Mouse (Mus musculus) erythroblast, embryonic 14.5 days (primary cell): ENCODE results near the gene Mat2a. TPM values are rescaled to one million over a fixed set of nuclear protein-coding genes. Genes with fewer than 3 reads are reported as not detected.
A peak's percentile ranks its signal among the peaks of the same experiment; 100 is the strongest.

ENCODE experiments used
- H3K27me3 ChIP-seq: 2 replicates; pipeline ENCODE4 v1.6.1; 2012; ENCODE audit warnings: inconsistent platforms; ENCODE audit not compliant: control insufficient read depth
- H3K36me3 ChIP-seq: 2 replicates; pipeline ENCODE4 v1.6.1; 2012; ENCODE audit warnings: mild to moderate bottlenecking, inconsistent platforms; ENCODE audit not compliant: control insufficient read depth
- H3K4me1 ChIP-seq: 2 replicates; pipeline ENCODE4 v1.6.1; 2012; ENCODE audit warnings: inconsistent platforms; ENCODE audit not compliant: control insufficient read depth
- H3K4me3 ChIP-seq: replicated peaks from 2 replicates; pipeline ENCODE3; 2012; ENCODE audit warnings: moderate library complexity, mild to moderate bottlenecking, inconsistent platforms
- H3K9me3 ChIP-seq: 2 replicates; pipeline ENCODE4 v1.6.1; 2012; ENCODE audit warnings: low read length, inconsistent platforms, mixed read lengths; ENCODE audit not compliant: control insufficient read depth
- GATA1 ChIP-seq: IDR thresholded peaks from 2 replicates; pipeline ENCODE4 v1.6.1; 2012; ENCODE audit warnings: low read length, inconsistent platforms, mixed read lengths
- TAL1 ChIP-seq: IDR thresholded peaks from 3 replicates; pipeline ENCODE4 v1.6.1; 2012; ENCODE audit warnings: low read length, inconsistent platforms, mixed read lengths
- polyA plus RNA-seq: library from polyadenylated mRNA; stranded (reverse); fragments of >175 nt; gene quantifications from 2 replicates; pipeline ENCODE4 v1.2.3, GENCODE M21; 2012

The Mat2a gene
- polyA plus RNA-seq, 1 experiment, result 2.0 TPM

DNA sequence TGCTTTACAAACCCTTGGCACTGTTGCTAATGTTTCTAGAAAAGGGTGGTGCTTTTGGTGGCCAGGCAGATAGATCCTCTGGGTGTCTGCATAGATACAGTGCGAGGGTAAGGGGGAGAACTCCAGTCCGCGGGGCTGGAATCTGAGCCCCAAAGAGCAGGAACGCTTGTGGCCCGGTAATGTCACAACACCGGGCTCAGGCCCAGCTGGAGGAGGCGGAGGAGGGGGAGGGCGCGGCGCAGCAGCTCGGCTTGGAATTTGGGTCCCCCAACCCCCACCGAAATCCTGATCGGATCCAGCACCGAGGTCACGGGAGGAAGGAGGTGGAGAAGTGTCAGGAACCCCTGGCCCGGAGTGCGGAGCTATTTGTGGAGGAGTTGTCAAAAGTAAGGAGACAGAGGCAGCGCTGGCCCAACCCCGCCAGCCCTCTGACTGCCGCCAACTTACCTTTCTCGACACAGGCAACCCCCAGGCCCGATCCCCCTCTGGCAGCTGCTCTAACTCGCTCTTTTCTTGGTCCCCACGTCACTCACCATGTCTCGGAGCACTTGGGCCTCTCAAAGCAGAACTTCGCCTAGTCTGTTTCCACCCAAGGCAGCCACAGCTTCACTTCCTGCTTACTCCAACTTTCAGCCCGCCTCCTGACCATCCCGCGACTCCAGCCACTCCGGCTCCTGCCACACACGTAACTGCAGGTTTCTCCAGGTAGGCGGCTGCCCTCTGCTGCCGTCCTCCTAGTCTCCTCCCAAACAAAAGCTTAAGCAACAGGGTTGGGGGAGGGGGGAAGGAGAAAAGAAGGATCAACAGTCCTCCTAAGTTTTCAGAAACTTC is 49.2 kb downstream of the Mat2a start, which contains the start of gene Vamp8:
Vamp8 (minus strand) TSS at position 763 of the 831 bp plus-strand sequence.
- Histone ChIP-seq H3K4me1 (peaks cover 72% of the 10 kb centered on the region), H3K9me3 (no peaks in the 10 kb centered on the region), H3K27me3 (no peaks in the 10 kb centered on the region), H3K36me3 (peaks cover 77% of the 10 kb centered on the region), H3K4me3 (peak within 1 kb of the TSS; percentile 82)
- TF ChIP-seq TAL1 (no peak), GATA1 (no peak)

DNA sequence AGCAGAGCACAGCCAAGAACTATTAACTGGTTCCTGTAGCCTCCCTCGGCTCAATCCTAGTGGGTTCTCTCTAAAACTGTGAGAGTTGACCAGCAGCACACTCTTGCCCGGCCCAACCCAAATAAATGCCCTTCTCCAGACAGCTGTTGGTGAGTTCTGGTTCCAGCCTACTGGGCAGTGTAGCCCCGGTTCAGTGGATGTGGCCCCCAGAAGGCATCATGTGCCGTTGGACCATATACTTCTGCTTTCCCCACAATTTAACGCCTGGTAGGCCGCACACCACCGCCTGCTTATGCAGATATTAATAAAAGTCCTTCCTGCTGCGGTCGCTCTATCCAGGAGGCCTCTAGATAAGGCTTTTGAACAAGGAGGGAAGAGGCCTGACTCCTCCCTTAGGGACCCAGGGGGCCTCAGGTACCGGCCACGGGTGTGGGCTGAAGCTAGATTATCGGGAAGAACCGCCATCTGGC is 49.9 kb downstream of the Mat2a start:
- TF ChIP-seq GATA1, result peak; percentile 94
- peak; percentile 82 for TF ChIP-seq TAL1
- Histone ChIP-seq H3K27me3 (no peaks in the 10 kb centered on the region), H3K4me1 (peaks cover 76% of the 10 kb centered on the region), H3K36me3 (peaks cover 77% of the 10 kb centered on the region), H3K9me3 (no peaks in the 10 kb centered on the region), H3K4me3 (peak overlapping the region; percentile 82)

GRCm38 (mm10) chr6:72388791-72389329 is 50.5 kb downstream of the Mat2a start:
- H3K4me3 ChIP-seq, result peak overlapping the region; percentile 82
- H3K4me1 ChIP-seq, result peaks cover 77% of the 10 kb centered on the region
- no peaks in the 10 kb centered on the region for H3K9me3 ChIP-seq
- peaks cover 77% of the 10 kb centered on the region for H3K36me3 ChIP-seq
- H3K27me3 ChIP-seq, result no peaks in the 10 kb centered on the region
- no peak for TF ChIP-seq TAL1
- no peak for TF ChIP-seq GATA1

DNA sequence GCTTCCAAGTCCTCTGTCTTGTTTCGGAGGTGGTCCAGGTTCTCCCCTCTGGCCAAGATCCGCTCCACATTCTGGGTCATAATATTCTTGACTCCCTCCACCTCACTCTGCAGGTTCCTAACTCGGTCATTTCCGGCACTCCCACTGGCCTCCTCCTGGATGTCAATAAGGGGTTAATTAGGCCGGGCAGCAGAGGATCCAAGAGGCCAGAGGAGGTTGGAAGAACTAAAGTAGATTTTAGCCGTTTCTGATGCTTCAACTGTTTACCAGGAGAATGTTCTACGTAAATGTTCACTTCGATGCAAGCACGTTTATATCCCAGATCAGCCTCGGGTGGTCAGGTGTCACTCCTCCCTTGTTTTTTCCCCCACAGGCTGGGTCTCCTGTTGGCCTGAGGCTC is 51.1 kb downstream of the Mat2a start:
- Histone ChIP-seq H3K4me1 (peaks cover 79% of the 10 kb centered on the region), H3K27me3 (no peaks in the 10 kb centered on the region), H3K9me3 (no peaks in the 10 kb centered on the region), H3K36me3 (peaks cover 77% of the 10 kb centered on the region), H3K4me3 (peak overlapping the region; percentile 82)
- TF ChIP-seq TAL1 (no peak), GATA1 (no peak)

DNA sequence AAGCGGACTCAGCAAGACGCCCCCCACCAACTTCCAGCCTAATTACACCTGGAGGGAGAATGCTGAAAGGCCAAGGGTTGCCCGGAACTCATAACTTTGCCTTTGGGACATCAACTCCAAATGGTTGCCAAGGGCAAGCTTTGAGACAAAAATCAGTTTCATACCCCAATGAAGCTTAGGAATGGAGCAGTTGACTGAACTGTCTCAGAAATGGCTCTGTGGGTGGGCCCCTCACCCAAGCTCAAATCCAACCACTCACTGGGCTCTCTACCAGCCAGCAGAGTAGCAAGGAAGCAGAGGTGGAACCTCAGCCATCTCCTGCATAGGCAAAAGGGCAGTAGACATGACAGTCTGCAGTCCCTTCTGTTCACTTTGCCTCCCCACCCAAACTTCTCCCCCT is 51.5 kb downstream of the Mat2a start:
- H3K36me3 ChIP-seq, result peaks cover 77% of the 10 kb centered on the region
- H3K4me3 ChIP-seq, result peak overlapping the region; percentile 82
- no peaks in the 10 kb centered on the region for H3K27me3 ChIP-seq
- peaks cover 79% of the 10 kb centered on the region for H3K4me1 ChIP-seq
- H3K9me3 ChIP-seq, result no peaks in the 10 kb centered on the region
- TF ChIP-seq TAL1 (no peak), GATA1 (no peak)

- H3K36me3 ChIP-seq, result peaks cover 73% of the 10 kb centered on the region
- H3K4me1 ChIP-seq, result peaks cover 81% of the 10 kb centered on the region
- no peak overlapping the region for H3K4me3 ChIP-seq
- no peaks in the 10 kb centered on the region for H3K27me3 ChIP-seq
- H3K9me3 ChIP-seq, result no peaks in the 10 kb centered on the region
- no peak for TF ChIP-seq GATA1
- no peak for TF ChIP-seq TAL1
Measured at GRCm38 (mm10) chr6:72386561-72386960, 52.8 kb downstream of the Mat2a start.

GRCm38 (mm10) chr6:72385258-72385657 is 54.1 kb downstream of the Mat2a start:
- Histone ChIP-seq H3K4me3 (no peak overlapping the region), H3K4me1 (peaks cover 88% of the 10 kb centered on the region), H3K9me3 (no peaks in the 10 kb centered on the region), H3K27me3 (no peaks in the 10 kb centered on the region), H3K36me3 (peaks cover 73% of the 10 kb centered on the region)
- no peak for TF ChIP-seq GATA1
- TF ChIP-seq TAL1, result no peak

DNA sequence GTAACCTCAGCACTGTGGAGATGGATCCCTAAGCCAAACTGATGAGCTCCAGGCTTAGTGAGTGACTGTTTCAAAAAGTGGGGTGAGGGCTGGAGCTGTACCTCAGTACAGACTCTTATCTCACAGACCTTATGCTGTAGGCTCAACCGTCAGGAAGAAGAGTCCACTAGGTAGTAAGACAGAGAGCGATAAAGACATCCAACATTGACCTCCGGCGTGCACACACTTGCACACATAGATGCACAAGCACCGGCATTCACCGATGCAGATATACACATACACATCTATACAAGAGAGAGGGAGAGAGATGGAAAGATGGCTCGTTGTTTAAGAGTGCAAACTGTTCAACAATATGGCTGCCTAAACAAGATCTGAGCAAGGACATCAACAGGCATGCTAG is 55.4 kb downstream of the Mat2a start:
- Histone ChIP-seq H3K4me3 (peak overlapping the region; percentile 20), H3K36me3 (peaks cover 67% of the 10 kb centered on the region), H3K4me1 (peaks cover 95% of the 10 kb centered on the region), H3K9me3 (no peaks in the 10 kb centered on the region), H3K27me3 (no peaks in the 10 kb centered on the region)
- TF ChIP-seq GATA1 (peak; percentile 81), TAL1 (peak; percentile 80)

DNA sequence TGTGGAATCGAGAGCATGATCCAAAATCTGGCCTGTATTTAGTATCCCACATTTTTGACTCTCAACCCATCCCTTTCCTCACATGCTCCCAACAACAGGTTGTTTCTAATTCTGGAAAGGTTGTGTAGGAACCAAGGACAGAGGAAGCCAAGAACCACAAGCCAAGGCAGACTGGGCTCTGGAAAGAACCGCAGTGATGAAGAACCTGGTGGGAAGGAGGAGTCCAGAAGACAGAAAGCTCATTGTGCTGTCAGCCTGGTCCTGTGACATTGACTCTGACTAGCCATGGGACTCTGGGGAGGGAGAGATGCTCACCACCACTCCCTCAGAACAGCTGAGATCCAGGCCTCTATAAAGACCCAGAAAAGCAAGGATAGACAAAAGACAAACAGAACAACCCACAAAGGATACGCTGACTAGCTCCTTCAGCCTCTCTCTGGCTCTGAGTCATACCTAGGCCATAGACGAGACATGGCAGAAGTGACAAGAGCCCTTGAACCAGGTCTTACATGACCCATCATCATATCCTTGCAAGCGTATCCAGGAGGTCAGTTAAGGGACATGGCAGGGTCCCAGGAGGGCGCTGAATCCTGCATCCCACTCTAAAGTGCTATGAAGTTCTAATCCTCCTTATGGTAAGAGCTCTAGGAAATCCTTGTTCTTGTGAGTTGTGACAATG is 56.1 kb downstream of the Mat2a start:
- H3K4me3 ChIP-seq, result peak overlapping the region; percentile 20
- H3K4me1 ChIP-seq, result peaks cover 95% of the 10 kb centered on the region
- peaks cover 66% of the 10 kb centered on the region for H3K36me3 ChIP-seq
- H3K27me3 ChIP-seq, result no peaks in the 10 kb centered on the region
- TF ChIP-seq TAL1 (no peak), GATA1 (no peak)
- no peaks in the 10 kb centered on the region for H3K9me3 ChIP-seq

Other genes starting within 250 kb of the Mat2a start
- 0.05 TPM in 1 of 2 replicates, not detected in the other for gene Atoh8, start 204.0 kb downstream of the Mat2a start, polyA plus RNA-seq
- gene Sftpb, start 134.9 kb downstream of the Mat2a start, polyA plus RNA-seq, result not detected in 2 replicates
- gene Usp39, start 94.4 kb downstream of the Mat2a start, polyA plus RNA-seq, result 2.5 and 3.5 TPM in 2 replicates
- gene 0610030E20Rik, start 92.2 kb downstream of the Mat2a start, polyA plus RNA-seq, result 0.74 and 1.3 TPM in 2 replicates
- gene Tmem150a, start 84.1 kb downstream of the Mat2a start, polyA plus RNA-seq, result 0.32 and 0.44 TPM in 2 replicates
- gene Rnf181, start 72.6 kb downstream of the Mat2a start, polyA plus RNA-seq, result 14.4 and 15.6 TPM in 2 replicates
- 6.0 and 6.1 TPM in 2 replicates for gene Vamp5, start 59.1 kb downstream of the Mat2a start, polyA plus RNA-seq
- 22.8 and 33.5 TPM in 2 replicates for gene Vamp8, start 48.9 kb downstream of the Mat2a start, polyA plus RNA-seq
- gene Ggcx, start 25.2 kb downstream of the Mat2a start, polyA plus RNA-seq, result 0.08 and 0.09 TPM in 2 replicates
- gene Sh2d6, start 82.1 kb upstream of the Mat2a start, polyA plus RNA-seq, result not detected in 2 replicates
- 0.48 and 0.77 TPM in 2 replicates for gene Capg, start 104.8 kb upstream of the Mat2a start, polyA plus RNA-seq
- gene Elmod3, start 158.9 kb upstream of the Mat2a start, polyA plus RNA-seq, result 0.15 and 0.20 TPM in 2 replicates
- 0.06 and 0.25 TPM in 2 replicates for gene Retsat, start 158.9 kb upstream of the Mat2a start, polyA plus RNA-seq
- gene Tgoln1, start 177.4 kb upstream of the Mat2a start, polyA plus RNA-seq, result 0.10 and 0.11 TPM in 2 replicates